Mouse (Mus musculus): ENCODE results near the gene Atf7ip. TPM values are rescaled to one million over a fixed set of nuclear protein-coding genes. Genes with fewer than 3 reads are reported as not detected.
A peak's percentile ranks its signal among the peaks of the same experiment; 100 is the strongest.

Gene Atf7ip
- polyA plus RNA-seq, 1 experiment from 2014 or later = 66.6 TPM

GRCm38 (mm10) chr6:136475171-136475860 lies 30.7 kb upstream of the Atf7ip start:
- Histone ChIP-seq H3K9me3 (ENCODE audit: control insufficient read depth, low read length) (no peaks in the 10 kb centered on the region), H3K4me2 (ENCODE audit: low read depth, low read length, severe bottlenecking) (no peak overlapping the region), H3K27me3 (ENCODE audit: control insufficient read depth, insufficient read depth, low read length) (no peaks in the 10 kb centered on the region), H3K9ac (ENCODE audit: low read length) (no peak overlapping the region; the same call in 1 of the 2 replicates), H3K4me1 (replicated peaks; ENCODE audit: control insufficient read depth, insufficient read depth, low read length) (peaks cover 8% of the 10 kb centered on the region; the same call in 1 of the 2 replicates), H3K4me3 (ENCODE audit: low read depth, low read length) (no peak overlapping the region), H3K27ac (ENCODE audit: low read depth, low read length) (no peak overlapping the region), H3K36me3 (ENCODE audit: control insufficient read depth, insufficient read depth, low read length) (no peaks in the 10 kb centered on the region)
- 18% methylated on average over 6 of the region's 6 CpGs for WGBS
- DNase-seq (ENCODE audit: low spot score) = no peak
- ATAC-seq (replicated peaks; ENCODE audit: low FRiP score) = no peak

GRCm38 (mm10) chr6:136477878-136478277 lies 28.1 kb upstream of the Atf7ip start:
- no peak overlapping the region for H3K27ac ChIP-seq (ENCODE audit: low read depth, low read length)
- 91% methylated on average over 1 of the region's 1 CpGs for WGBS

GRCm38 (mm10) chr6:136483531-136483930 lies 22.4 kb upstream of the Atf7ip start:
- Histone ChIP-seq H3K27me3 (ENCODE audit: control insufficient read depth, insufficient read depth, low read length) (no peaks in the 10 kb centered on the region), H3K27ac (ENCODE audit: low read depth, low read length) (no peak overlapping the region), H3K4me3 (ENCODE audit: low read depth, low read length) (no peak overlapping the region), H3K9me3 (ENCODE audit: control insufficient read depth, low read length) (no peaks in the 10 kb centered on the region; the same call in 1 of the 2 replicates), H3K9ac (ENCODE audit: low read length) (no peak overlapping the region), H3K4me2 (ENCODE audit: low read depth, low read length, severe bottlenecking) (no peak overlapping the region), H3K36me3 (ENCODE audit: control insufficient read depth, insufficient read depth, low read length) (no peaks in the 10 kb centered on the region), H3K4me1 (replicated peaks; ENCODE audit: control insufficient read depth, insufficient read depth, low read length) (no peaks in the 10 kb centered on the region)
- no peak for ATAC-seq (replicated peaks; ENCODE audit: low FRiP score)
- DNase-seq (ENCODE audit: low spot score) = no peak
- 80% methylated on average over 2 of the region's 2 CpGs for WGBS

More at GRCm38 (mm10) chr6:136477878-136478277, 28.1 kb upstream of the Atf7ip start:
- ATAC-seq (replicated peaks; ENCODE audit: low FRiP score) (no peak), DNase-seq (ENCODE audit: low spot score) (no peak)
- H3K36me3 ChIP-seq (ENCODE audit: control insufficient read depth, insufficient read depth, low read length) = no peaks in the 10 kb centered on the region
- no peaks in the 10 kb centered on the region for H3K27me3 ChIP-seq (ENCODE audit: control insufficient read depth, insufficient read depth, low read length)
- H3K4me1 ChIP-seq (replicated peaks; ENCODE audit: control insufficient read depth, insufficient read depth, low read length) = peaks cover 8% of the 10 kb centered on the region; the same call in 1 of the 2 replicates
- H3K4me2 ChIP-seq (ENCODE audit: low read depth, low read length, severe bottlenecking) = no peak overlapping the region
- no peak overlapping the region for H3K9ac ChIP-seq (ENCODE audit: low read length)
- no peak overlapping the region for H3K4me3 ChIP-seq (ENCODE audit: low read depth, low read length)
- no peaks in the 10 kb centered on the region; the same call in 1 of the 2 replicates for H3K9me3 ChIP-seq (ENCODE audit: control insufficient read depth, low read length)

- no peak for DNase-seq (ENCODE audit: low spot score)
- H3K9me3 ChIP-seq (ENCODE audit: control insufficient read depth, low read length) = no peaks in the 10 kb centered on the region; the same call in 1 of the 2 replicates
- H3K27ac ChIP-seq (ENCODE audit: low read depth, low read length) = no peak overlapping the region
- ATAC-seq (replicated peaks; ENCODE audit: low FRiP score) = no peak
- no peak overlapping the region for H3K9ac ChIP-seq (ENCODE audit: low read length)
- no peak overlapping the region for H3K4me2 ChIP-seq (ENCODE audit: low read depth, low read length, severe bottlenecking)
- no peaks in the 10 kb centered on the region for H3K36me3 ChIP-seq (ENCODE audit: control insufficient read depth, insufficient read depth, low read length)
- no peaks in the 10 kb centered on the region for H3K27me3 ChIP-seq (ENCODE audit: control insufficient read depth, insufficient read depth, low read length)
- H3K4me3 ChIP-seq (ENCODE audit: low read depth, low read length) = no peak overlapping the region
- H3K4me1 ChIP-seq (replicated peaks; ENCODE audit: control insufficient read depth, insufficient read depth, low read length) = no peaks in the 10 kb centered on the region
- 91% methylated on average over 3 of the region's 3 CpGs for WGBS
These were observed 21.9 kb upstream of the Atf7ip start for GRCm38 (mm10) chr6:136484093-136484492.

- Histone ChIP-seq H3K4me1 (replicated peaks; ENCODE audit: control insufficient read depth, insufficient read depth, low read length) (no peaks in the 10 kb centered on the region), H3K9me3 (ENCODE audit: control insufficient read depth, low read length) (no peaks in the 10 kb centered on the region; the same call in 1 of the 2 replicates), H3K27ac (ENCODE audit: low read depth, low read length) (no peak overlapping the region), H3K4me2 (ENCODE audit: low read depth, low read length, severe bottlenecking) (no peak overlapping the region), H3K36me3 (ENCODE audit: control insufficient read depth, insufficient read depth, low read length) (no peaks in the 10 kb centered on the region), H3K27me3 (ENCODE audit: control insufficient read depth, insufficient read depth, low read length) (no peaks in the 10 kb centered on the region), H3K9ac (ENCODE audit: low read length) (no peak overlapping the region), H3K4me3 (ENCODE audit: low read depth, low read length) (no peak overlapping the region)
- WGBS = 62% methylated on average over 4 of the region's 4 CpGs
- ATAC-seq (replicated peaks; ENCODE audit: low FRiP score) (peak; percentile 63), DNase-seq (ENCODE audit: low spot score) (no peak)
These were observed 19.8 kb upstream of the Atf7ip start for GRCm38 (mm10) chr6:136486166-136486565.

GRCm38 (mm10) chr6:136486801-136487553 lies 19.0 kb upstream of the Atf7ip start:
- no peak overlapping the region for H3K4me3 ChIP-seq (ENCODE audit: low read depth, low read length)
- H3K27me3 ChIP-seq (ENCODE audit: control insufficient read depth, insufficient read depth, low read length) = no peaks in the 10 kb centered on the region
- peak overlapping the region; percentile 27; the same call in 1 of the 2 replicates for H3K9ac ChIP-seq (ENCODE audit: low read length)
- no peaks in the 10 kb centered on the region for H3K36me3 ChIP-seq (ENCODE audit: control insufficient read depth, insufficient read depth, low read length)
- DNase-seq (ENCODE audit: low spot score) (no peak), ATAC-seq (replicated peaks; ENCODE audit: low FRiP score) (peak; percentile 35; the same call in 1 of the 2 replicates)
- no peaks in the 10 kb centered on the region for H3K4me1 ChIP-seq (replicated peaks; ENCODE audit: control insufficient read depth, insufficient read depth, low read length)
- H3K27ac ChIP-seq (ENCODE audit: low read depth, low read length) = no peak overlapping the region
- 50% methylated on average over 36 of the region's 36 CpGs for WGBS
- H3K9me3 ChIP-seq (ENCODE audit: control insufficient read depth, low read length) = no peaks in the 10 kb centered on the region
- H3K4me2 ChIP-seq (ENCODE audit: low read depth, low read length, severe bottlenecking) = peak overlapping the region; percentile 33; the same call in 1 of the 2 replicates

- H3K36me3 ChIP-seq (ENCODE audit: control insufficient read depth, insufficient read depth, low read length) = no peaks in the 10 kb centered on the region
- ATAC-seq (replicated peaks; ENCODE audit: low FRiP score) (no peak), DNase-seq (ENCODE audit: low spot score) (no peak)
- H3K27ac ChIP-seq (ENCODE audit: low read depth, low read length) = no peak overlapping the region
- WGBS = 93% methylated on average over 1 of the region's 1 CpGs
- no peak overlapping the region for H3K4me3 ChIP-seq (ENCODE audit: low read depth, low read length)
- H3K4me2 ChIP-seq (ENCODE audit: low read depth, low read length, severe bottlenecking) = no peak overlapping the region
- H3K9me3 ChIP-seq (ENCODE audit: control insufficient read depth, low read length) = no peaks in the 10 kb centered on the region
- no peaks in the 10 kb centered on the region for H3K27me3 ChIP-seq (ENCODE audit: control insufficient read depth, insufficient read depth, low read length)
- no peaks in the 10 kb centered on the region for H3K4me1 ChIP-seq (replicated peaks; ENCODE audit: control insufficient read depth, insufficient read depth, low read length)
- H3K9ac ChIP-seq (ENCODE audit: low read length) = no peak overlapping the region
These were observed 18.4 kb upstream of the Atf7ip start for GRCm38 (mm10) chr6:136487554-136487950.

- Histone ChIP-seq H3K27ac (ENCODE audit: low read depth, low read length) (no peak overlapping the region), H3K4me3 (ENCODE audit: low read depth, low read length) (no peak overlapping the region), H3K9me3 (ENCODE audit: control insufficient read depth, low read length) (no peaks in the 10 kb centered on the region), H3K27me3 (ENCODE audit: control insufficient read depth, insufficient read depth, low read length) (no peaks in the 10 kb centered on the region), H3K9ac (ENCODE audit: low read length) (no peak overlapping the region), H3K4me2 (ENCODE audit: low read depth, low read length, severe bottlenecking) (no peak overlapping the region), H3K4me1 (replicated peaks; ENCODE audit: control insufficient read depth, insufficient read depth, low read length) (no peaks in the 10 kb centered on the region), H3K36me3 (ENCODE audit: control insufficient read depth, insufficient read depth, low read length) (no peaks in the 10 kb centered on the region)
- ATAC-seq (replicated peaks; ENCODE audit: low FRiP score) (no peak), DNase-seq (ENCODE audit: low spot score) (no peak)
- WGBS = 84% methylated on average over 3 of the region's 3 CpGs
These were observed 16.1 kb upstream of the Atf7ip start for GRCm38 (mm10) chr6:136489899-136490298.
